Mouse (Mus musculus): ENCODE measurements around the gene Emilin3. TPM values are rescaled to one million over a fixed set of nuclear protein-coding genes. Genes with fewer than 3 reads are reported as not detected.

Gene Emilin3
- polyA plus RNA-seq, 1 experiment from 2014 or later = 4.5 TPM

DNA sequence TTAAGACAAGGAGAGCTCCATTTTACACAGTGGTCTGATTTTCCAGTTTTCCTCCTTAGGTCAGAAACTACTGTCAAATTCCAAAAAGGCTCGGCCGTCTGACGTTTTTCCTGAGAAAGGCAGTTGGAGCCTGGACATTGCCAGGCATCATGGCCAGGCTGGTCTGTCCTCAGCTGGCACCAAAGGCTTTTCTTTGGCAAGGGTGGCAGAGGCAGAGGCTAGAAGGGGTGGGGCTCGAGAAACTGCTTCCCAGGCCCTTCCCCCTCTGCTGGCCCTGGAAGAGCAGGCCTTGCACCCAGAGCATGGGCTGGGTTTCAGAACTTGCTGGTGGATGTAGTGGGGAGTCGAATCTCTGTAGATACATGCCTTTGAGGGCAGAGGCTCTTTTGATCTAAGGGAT, 29.7 kb downstream of the Emilin3 start:
- Histone ChIP-seq H3K36me3 (no peaks in the 10 kb centered on the region), H3K9me3 (replicated peaks) (no peaks in the 10 kb centered on the region), H3K4me3 (no peak overlapping the region), H3K4me1 (peaks cover 1% of the 10 kb centered on the region), H3K27ac (replicated peaks) (no peak overlapping the region), H3K27me3 (ENCODE audit: low read depth, poor library complexity, severe bottlenecking) (peaks cover under 1% of the 10 kb centered on the region)
- DNase-seq (ENCODE audit: low spot score) = no peak
- WGBS = 80% methylated on average over 5 of the region's 5 CpGs

DNA sequence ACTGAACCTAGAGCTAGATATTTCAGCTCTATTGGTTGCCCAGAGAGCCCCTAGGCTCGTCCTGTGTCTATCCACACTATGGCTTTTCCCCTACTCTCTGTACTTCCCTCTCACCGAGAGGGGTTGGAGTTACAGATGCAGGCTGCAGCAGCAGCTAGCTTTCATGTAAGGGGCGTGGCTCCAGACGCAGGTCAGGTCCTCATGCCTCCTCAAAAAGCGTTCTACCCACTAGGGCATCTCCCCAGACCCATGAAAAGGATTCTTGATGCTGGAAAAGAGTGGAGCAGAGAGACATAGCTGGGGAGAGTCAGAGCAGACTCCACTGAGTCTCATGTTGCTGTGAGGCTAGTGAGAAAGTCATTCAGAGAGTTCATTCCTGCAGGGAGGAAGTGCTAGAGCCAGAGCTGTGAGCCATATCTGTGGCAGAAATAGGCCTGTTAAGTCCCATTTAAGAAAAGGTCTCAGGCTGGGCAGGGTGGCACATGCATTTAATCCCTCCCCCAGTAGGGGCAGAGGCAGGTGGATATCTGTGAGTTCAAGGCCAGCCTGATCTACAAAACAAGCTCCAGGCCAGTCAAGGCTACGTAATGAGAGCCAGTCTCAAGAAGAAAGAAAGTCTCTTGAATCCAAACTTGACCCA, 30.5 kb downstream of the Emilin3 start:
- H3K36me3 ChIP-seq = no peaks in the 10 kb centered on the region
- H3K4me1 ChIP-seq = no peaks in the 10 kb centered on the region
- no peak overlapping the region for H3K27ac ChIP-seq (replicated peaks)
- DNase-seq (ENCODE audit: low spot score) = no peak
- no peaks in the 10 kb centered on the region for H3K27me3 ChIP-seq (ENCODE audit: low read depth, poor library complexity, severe bottlenecking)
- WGBS = 64% methylated on average over 6 of the region's 6 CpGs
- no peaks in the 10 kb centered on the region for H3K9me3 ChIP-seq (replicated peaks)
- H3K4me3 ChIP-seq = no peak overlapping the region

DNA sequence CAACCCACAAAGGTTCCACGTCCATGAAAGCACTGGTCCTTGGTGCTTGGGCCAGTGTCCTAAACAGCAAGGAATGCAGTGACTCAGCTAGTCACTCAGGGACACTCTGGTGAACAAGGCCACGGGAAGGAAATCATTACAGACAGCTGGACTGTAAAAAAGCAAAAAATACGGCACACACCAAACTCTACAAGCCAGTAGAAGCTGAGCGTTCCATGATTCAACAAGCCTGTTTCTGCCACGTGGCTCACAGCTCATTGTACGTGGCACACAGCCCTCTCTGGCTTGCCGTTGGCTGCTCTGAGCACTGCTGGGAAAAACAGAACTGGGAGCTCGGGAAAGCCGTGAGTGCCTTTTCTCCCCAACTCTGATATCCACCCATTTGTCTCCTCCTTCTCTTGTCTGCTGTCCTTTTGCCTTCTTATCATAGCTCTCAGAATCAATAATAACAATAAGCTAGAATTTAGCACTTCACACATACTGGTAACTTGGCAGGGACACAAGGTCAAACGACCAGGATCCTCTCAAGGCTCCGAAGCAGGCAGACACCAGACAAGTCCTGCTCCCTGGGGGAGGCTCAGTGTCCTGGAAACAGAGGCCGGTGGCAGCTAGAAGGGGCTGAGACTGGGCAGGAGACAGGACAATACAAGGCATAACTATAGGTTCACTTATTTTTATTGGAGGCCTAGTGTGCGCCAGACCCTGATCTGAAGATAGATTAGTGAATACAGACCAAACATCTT, 31.5 kb downstream of the Emilin3 start, which contains the start of gene Lpin3:
Gene Lpin3 (plus strand): TSS at position 218 of the 743 bp plus-strand sequence.
- no peak for DNase-seq (ENCODE audit: low spot score)
- Histone ChIP-seq H3K27ac (replicated peaks) (no peak within 1 kb of the TSS), H3K4me1 (no peaks in the 10 kb centered on the region), H3K4me3 (no peak within 1 kb of the TSS), H3K9me3 (replicated peaks) (no peaks in the 10 kb centered on the region), H3K36me3 (no peaks in the 10 kb centered on the region), H3K27me3 (ENCODE audit: low read depth, poor library complexity, severe bottlenecking) (no peaks in the 10 kb centered on the region)
- 82% methylated on average over 13 of the region's 13 CpGs for WGBS

DNA sequence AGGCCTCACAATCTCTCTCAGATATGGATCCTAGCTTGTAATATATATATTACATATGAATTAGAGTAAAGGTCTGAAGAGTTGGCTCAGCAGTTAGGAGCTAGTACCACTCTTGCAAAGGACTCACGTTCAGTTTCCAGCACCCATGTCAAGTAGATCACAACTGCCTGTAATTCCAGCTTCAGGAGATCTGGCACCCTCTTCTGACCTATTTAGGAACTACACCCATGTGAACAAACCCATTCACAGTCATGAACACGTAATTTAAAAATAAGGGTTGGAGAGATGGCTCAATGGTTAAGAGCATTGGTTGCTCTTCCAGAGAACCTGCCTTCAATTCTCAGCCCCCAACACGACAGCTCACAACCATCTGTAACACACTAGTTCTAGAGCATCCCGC, 36.0 kb downstream of the Emilin3 start:
- Histone ChIP-seq H3K9me3 (replicated peaks) (no peaks in the 10 kb centered on the region), H3K27ac (replicated peaks) (no peak overlapping the region), H3K27me3 (ENCODE audit: low read depth, poor library complexity, severe bottlenecking) (no peaks in the 10 kb centered on the region), H3K4me3 (no peak overlapping the region), H3K36me3 (no peaks in the 10 kb centered on the region), H3K4me1 (peaks cover 18% of the 10 kb centered on the region)
- 75% methylated on average over 4 of the region's 4 CpGs for WGBS
- no peak for DNase-seq (ENCODE audit: low spot score)

DNA sequence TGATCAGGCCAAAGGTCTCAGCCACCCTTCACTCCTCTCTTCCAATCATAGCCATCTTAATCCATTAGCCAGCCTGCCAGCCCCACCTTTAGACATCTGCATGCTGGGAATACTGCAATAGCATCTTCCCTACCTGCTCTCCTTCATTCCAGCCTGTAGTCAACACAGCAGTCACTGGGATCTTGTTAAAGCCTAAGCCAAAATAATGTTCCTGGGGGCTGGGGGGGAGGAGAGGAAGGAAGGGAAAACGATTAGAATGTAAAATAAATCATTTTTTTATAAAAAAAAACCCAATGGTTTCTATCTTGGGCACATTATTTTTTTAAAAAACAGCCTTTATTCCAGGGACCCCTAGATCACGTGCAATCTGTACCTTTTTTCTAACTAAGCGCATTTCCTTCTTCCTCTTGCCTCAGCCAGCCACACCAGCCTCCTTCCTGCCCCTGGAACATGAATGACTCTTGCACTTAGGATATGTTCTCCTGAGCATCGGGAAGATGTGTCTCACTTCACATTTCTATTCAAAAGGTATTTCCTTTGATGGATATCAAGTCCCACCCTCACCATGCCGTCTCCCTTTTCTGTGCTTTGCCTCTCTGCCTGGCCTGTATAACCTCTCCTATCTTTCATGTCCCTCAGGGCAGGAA, 37.8 kb downstream of the Emilin3 start:
- H3K9me3 ChIP-seq (replicated peaks) = no peaks in the 10 kb centered on the region
- DNase-seq (ENCODE audit: low spot score) = no peak
- peaks cover 18% of the 10 kb centered on the region for H3K4me1 ChIP-seq
- H3K27me3 ChIP-seq (ENCODE audit: low read depth, poor library complexity, severe bottlenecking) = no peaks in the 10 kb centered on the region
- 86% methylated on average over 5 of the region's 5 CpGs for WGBS
- H3K4me3 ChIP-seq = no peak overlapping the region
- no peaks in the 10 kb centered on the region for H3K36me3 ChIP-seq
- H3K27ac ChIP-seq (replicated peaks) = no peak overlapping the region

DNA sequence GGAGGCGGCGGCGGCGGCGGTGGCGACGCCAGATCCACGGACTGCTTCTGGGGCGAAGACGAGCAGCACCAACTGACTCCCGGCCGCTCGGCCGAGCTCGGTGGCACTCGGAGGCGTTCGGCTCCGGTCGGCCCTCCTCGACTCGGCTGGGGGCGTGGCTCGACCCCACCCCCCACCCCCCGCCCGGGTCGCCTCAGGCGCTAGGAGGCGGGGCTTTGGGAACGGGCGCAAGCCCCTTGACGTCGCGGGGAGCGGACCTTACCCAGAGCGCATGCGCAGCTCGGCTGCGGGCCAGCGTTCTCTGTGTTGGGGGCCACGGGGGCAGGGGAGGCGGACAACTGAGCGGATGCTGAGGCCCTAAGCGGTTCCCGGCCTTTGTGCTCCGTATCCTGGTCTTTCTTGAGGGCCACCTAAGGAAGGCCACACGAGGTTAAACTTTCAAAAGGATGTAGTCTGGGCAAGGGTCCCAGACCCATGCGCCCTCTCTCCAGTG, 39.2 kb downstream of the Emilin3 start, which contains the start of gene Zhx3:
Gene Zhx3 (minus strand): TSS at position 109 of the 493 bp plus-strand sequence.
- Histone ChIP-seq H3K27ac (replicated peaks) (peak within 1 kb of the TSS; percentile 95), H3K9me3 (replicated peaks) (no peaks in the 10 kb centered on the region), H3K4me3 (peak within 1 kb of the TSS; percentile 91), H3K4me1 (peaks cover 18% of the 10 kb centered on the region), H3K36me3 (no peaks in the 10 kb centered on the region), H3K27me3 (ENCODE audit: low read depth, poor library complexity, severe bottlenecking) (no peaks in the 10 kb centered on the region)
- WGBS = 1% methylated on average over 48 of the region's 48 CpGs
- DNase-seq (ENCODE audit: low spot score) = peak; percentile 97

DNA sequence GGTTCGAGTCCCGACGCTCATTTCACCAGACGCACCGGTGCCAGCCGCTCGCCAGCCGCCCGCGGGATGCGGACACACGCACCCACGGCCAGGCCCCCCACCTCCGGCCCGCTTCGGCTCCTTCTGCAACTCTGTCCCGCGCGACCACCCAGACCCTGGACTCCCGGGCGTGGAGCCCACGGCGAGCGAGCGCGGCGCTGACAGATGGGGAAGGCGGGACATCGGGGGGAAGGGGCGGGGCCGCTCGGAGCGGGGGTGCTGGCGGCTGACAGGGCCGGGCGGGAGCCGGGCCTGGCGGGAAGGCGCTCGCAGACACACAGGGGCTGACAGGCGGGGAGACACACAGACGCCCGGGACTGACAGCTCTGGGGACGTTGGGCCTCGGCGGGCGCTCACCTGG, 39.7 kb downstream of the Emilin3 start:
- peak; percentile 82 for DNase-seq (ENCODE audit: low spot score)
- no peaks in the 10 kb centered on the region for H3K9me3 ChIP-seq (replicated peaks)
- H3K4me1 ChIP-seq = peaks cover 18% of the 10 kb centered on the region
- no peaks in the 10 kb centered on the region for H3K27me3 ChIP-seq (ENCODE audit: low read depth, poor library complexity, severe bottlenecking)
- H3K36me3 ChIP-seq = no peaks in the 10 kb centered on the region
- H3K4me3 ChIP-seq = peak overlapping the region; percentile 91
- H3K27ac ChIP-seq (replicated peaks) = peak overlapping the region; percentile 95
- WGBS = 1% methylated on average over 46 of the region's 47 CpGs

DNA sequence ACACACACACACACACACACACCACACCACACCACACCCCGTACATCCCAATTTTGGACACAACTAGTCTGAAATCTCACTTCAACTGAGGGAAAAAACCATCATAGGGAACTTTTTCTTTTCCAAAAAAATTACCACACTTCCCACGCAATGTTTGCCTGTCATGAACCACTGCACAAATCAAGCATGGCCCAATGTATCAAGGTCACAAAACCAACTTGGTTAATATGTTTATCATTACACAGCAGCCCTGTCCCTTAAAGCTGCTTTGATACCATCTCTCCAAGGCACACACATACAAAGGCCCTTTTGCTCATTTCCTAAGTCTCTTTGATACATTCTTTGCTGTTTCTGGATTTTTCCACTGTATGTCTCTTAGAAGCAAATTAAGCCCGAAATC, 40.8 kb downstream of the Emilin3 start:
- no peaks in the 10 kb centered on the region for H3K36me3 ChIP-seq
- H3K4me1 ChIP-seq = peaks cover 18% of the 10 kb centered on the region
- no peak for DNase-seq (ENCODE audit: low spot score)
- H3K9me3 ChIP-seq (replicated peaks) = no peaks in the 10 kb centered on the region
- 89% methylated on average over 3 of the region's 3 CpGs for WGBS
- no peak overlapping the region for H3K4me3 ChIP-seq
- H3K27ac ChIP-seq (replicated peaks) = no peak overlapping the region
- H3K27me3 ChIP-seq (ENCODE audit: low read depth, poor library complexity, severe bottlenecking) = no peaks in the 10 kb centered on the region

DNA sequence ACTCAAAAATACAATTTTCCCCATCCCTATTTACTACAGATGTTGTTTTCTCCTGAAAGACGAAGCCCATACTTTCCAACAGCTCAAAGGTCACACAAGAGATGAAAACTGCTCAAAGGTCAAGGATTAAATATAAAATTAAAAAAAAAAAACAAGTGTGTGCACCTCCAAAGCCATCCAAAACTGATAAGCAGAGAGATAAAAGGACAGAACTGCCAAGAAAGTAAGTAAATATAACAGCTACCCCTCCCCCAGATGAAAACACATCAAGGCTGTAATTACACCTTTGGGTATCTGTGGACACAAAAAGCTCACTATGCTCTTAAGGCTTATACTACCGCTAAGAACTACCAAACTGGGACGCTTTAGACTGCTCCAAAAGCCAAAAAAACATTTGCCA, 42.7 kb downstream of the Emilin3 start:
- Histone ChIP-seq H3K4me3 (no peak overlapping the region), H3K36me3 (no peaks in the 10 kb centered on the region), H3K27ac (replicated peaks) (no peak overlapping the region), H3K9me3 (replicated peaks) (no peaks in the 10 kb centered on the region), H3K4me1 (peaks cover 18% of the 10 kb centered on the region), H3K27me3 (ENCODE audit: low read depth, poor library complexity, severe bottlenecking) (no peaks in the 10 kb centered on the region)
- WGBS = 79% methylated on average over 3 of the region's 3 CpGs
- DNase-seq (ENCODE audit: low spot score) = no peak

DNA sequence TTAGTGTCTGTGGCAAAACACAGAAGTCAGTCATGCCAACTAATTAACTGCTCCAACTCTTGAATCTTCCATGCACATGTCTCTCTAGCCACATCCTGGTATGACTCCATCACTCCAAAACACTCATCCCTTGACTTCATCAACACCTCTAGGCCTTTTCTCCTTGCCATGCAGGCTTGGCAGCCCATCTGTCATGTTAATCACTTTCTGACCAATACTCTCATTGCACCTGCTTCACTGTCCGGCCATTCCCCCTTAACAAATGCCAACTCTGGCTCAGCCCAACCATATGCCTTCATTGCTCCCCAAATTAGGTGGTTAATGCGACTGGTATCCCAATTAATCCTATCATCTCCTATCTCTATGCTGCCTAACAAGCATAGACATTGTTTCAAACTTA, 46.9 kb downstream of the Emilin3 start:
- Histone ChIP-seq H3K9me3 (replicated peaks) (no peaks in the 10 kb centered on the region), H3K27ac (replicated peaks) (no peak overlapping the region), H3K4me1 (no peaks in the 10 kb centered on the region), H3K27me3 (ENCODE audit: low read depth, poor library complexity, severe bottlenecking) (no peaks in the 10 kb centered on the region), H3K4me3 (no peak overlapping the region), H3K36me3 (no peaks in the 10 kb centered on the region)
- 73% methylated on average over 2 of the region's 2 CpGs for WGBS
- DNase-seq (ENCODE audit: low spot score) = no peak

DNA sequence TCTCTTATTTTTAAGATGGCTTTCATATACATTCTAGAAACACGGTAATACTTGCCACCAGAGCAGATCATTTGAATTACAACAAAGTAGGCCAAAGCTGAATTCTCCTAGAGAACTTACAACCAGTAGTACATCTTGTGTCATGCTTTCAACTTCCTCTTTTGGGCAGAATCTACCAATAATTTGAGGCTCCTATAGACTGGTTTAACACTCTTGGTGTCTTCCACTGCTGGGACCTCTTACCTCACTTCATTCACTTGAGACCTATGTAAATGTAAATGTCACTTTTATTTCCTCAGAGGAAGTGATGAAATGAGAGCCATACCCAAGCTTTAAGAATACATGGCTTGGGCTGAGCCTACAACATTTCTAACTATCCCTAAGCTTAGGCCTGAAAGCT, 48.0 kb downstream of the Emilin3 start:
- H3K27ac ChIP-seq (replicated peaks) = no peak overlapping the region
- no peaks in the 10 kb centered on the region for H3K4me1 ChIP-seq
- 98% methylated on average over 1 of the region's 1 CpGs for WGBS
- no peaks in the 10 kb centered on the region for H3K9me3 ChIP-seq (replicated peaks)
- no peak for DNase-seq (ENCODE audit: low spot score)
- H3K27me3 ChIP-seq (ENCODE audit: low read depth, poor library complexity, severe bottlenecking) = no peaks in the 10 kb centered on the region
- H3K36me3 ChIP-seq = no peaks in the 10 kb centered on the region
- H3K4me3 ChIP-seq = no peak overlapping the region

DNA sequence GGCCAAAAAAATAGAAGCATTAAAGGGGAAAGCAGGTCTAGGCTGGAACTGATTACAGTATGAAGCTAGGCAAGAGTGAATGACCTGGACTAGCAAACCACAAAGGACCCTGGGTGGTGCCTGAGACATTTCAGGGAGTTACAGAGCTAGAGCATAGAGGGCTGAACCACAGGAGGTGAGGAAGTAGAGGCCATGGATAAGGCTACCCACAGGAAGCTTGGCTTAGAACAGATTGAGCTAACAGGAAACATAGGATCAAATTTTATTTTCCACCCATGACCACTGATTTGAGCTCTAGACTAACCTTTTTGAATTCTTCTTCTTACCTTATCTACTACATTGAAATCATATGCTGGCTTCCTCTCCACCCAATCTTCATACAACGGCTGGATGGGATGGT, 51.8 kb downstream of the Emilin3 start:
- H3K27ac ChIP-seq (replicated peaks) = no peak overlapping the region
- no peak overlapping the region for H3K4me3 ChIP-seq
- H3K36me3 ChIP-seq = no peaks in the 10 kb centered on the region
- no peaks in the 10 kb centered on the region for H3K4me1 ChIP-seq
- H3K27me3 ChIP-seq (ENCODE audit: low read depth, poor library complexity, severe bottlenecking) = no peaks in the 10 kb centered on the region
- WGBS = 86% methylated on average over 1 of the region's 1 CpGs
- DNase-seq (ENCODE audit: low spot score) = no peak
- H3K9me3 ChIP-seq (replicated peaks) = no peaks in the 10 kb centered on the region; the same call in 1 of the 2 replicates

Measured in midbrain, embryonic 10.5 days (tissue).